Mouse (Mus musculus) spleen, adult 12 weeks (tissue): ENCODE results near the gene Arl10.

ENCODE experiments used
- DNase-seq: peaks from one replicate; pipeline ENCODE4 v3.0.0; 2022; ENCODE audit warnings: low spot score

Arl10 gene

DNA sequence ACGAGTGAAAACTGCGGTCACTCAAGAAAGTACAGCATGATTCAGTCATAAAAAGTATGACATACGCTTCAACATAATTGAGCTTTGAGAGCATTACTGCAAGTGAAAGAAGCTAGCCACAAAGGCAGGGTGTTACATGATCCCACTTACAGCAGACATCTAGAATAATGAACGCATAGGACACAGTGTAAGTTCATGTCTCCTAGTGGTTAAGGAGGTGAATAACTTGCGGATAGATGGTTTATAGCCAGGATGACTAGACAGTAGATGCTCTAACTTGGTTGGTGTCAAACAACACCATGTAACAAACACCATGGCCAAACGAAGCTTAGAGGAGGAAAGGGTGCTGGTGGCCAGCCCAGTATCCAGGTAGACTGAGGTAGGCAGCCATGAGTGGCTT, 42.2 kb downstream of the Arl10 start:
- no peak for DNase-seq

DNA sequence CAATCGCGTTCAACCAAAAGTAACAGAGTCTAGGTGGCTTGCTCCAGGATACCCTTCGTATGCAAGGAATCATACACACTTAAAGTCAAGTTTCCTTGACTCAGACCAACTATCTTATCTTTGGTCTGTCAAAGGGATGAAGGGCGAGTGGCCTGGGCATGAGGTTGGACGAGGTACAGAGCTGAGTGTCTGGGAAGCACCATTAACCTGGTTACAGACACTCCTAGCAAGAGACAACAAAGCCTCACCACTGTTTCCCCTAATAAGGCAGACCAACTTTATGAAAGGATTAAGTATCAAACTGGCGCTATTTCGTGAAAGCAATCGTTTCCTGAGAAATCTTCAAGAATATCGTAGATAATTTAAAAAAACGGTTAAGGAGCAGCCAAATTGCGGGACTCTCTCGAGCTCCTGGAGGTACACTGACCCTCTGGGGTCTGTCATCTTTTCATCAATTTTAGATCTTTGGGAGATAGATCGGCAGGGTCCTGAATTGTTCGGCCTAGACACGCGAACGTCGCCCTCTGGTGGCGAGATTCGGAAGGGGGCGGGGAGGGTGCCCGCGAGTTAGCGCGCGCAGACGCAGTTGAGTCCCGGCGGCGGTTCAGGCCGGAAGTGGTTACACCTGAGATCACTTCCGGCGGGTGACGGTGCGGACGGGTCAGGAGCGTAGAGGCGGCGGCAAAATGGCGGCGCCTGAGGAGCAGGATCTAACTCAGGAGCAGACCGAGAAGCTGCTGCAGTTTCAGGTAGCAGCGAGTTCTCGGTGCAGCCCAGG, 46.5 kb downstream of the Arl10 start, which contains the start of gene Faf2:
TSS of gene Faf2 (plus strand) at position 630 of the 778 bp plus-strand sequence.
- DNase-seq = peak; percentile 97

DNA sequence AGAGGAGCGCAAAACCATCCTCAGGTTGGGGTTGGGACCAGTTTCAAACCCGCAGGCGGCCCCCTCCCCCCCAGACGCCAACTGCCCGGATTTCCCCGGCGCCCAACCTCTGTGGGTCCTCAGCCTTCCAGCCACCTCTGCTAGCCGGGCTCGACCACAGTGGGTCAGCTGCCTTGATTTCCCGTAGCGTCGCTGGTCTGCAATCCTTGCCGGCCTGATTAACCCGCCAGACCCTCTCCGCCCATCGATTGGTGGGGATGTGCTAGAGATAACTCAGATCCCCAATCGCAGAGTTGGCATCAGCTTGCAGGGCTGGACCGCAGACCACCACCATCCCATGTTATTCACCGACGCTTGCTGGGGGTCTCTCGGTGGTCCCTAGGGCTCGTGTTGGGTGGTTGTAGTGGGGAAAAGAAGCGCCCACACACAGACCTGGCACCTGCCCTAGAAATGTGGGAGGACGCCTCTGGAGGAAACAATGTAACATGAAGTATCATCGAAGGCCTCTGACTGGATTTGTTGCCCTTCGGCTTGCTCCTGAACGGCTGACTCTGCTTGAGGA, 47.2 kb downstream of the Arl10 start:
- DNase-seq = no peak

DNA sequence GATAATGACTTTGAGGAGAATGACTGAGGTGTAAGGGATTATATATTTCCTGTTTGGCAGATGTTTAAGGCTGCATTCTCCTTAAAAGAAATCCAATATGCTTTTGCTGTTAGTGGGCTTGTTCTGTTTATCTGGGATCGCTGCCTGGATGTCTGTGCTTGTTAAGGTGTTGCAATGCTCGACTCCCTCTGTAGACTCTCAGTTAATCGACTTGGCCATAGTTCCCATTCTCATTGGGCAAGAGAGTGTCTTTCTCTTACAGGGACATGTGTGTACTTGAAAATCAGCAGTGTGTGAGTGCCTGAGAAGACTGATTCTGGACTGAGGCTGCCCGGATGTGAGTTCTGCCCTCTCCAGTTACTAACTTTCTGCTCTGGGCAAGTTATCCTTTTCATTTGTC, 54.3 kb downstream of the Arl10 start:
- DNase-seq = no peak
